Comparison of ENCODE assay signal across 8 mouse cellular contexts in genomic region chr13:112287571-112288224, GRCm38 (mm10). TPM values are rescaled to one million over a fixed set of nuclear protein-coding genes. Genes with fewer than 3 reads are reported as not detected.
DNase-seq lines count a peak whose midpoint lies in the region; ATAC-seq lines count a peak whose summit lies in the region.

No protein-coding gene starts in this region.

- 36% methylated on average over 6 of the region's 6 CpGs for WGBS in heart, embryonic 15.5 days
- 54% methylated on average over 6 of the region's 6 CpGs for WGBS in hindbrain, embryonic 13.5 days

- H3K36me3 ChIP-seq in heart, embryonic 15.5 days, result no peaks in the 10 kb centered on the region
- no peaks in the 10 kb centered on the region for H3K36me3 ChIP-seq in hindbrain, embryonic 13.5 days

- H3K9me3 ChIP-seq in heart, embryonic 15.5 days (replicated peaks), result no peaks in the 10 kb centered on the region
- H3K9me3 ChIP-seq in hindbrain, embryonic 13.5 days, result no peaks in the 10 kb centered on the region

- H3K27ac ChIP-seq in heart, embryonic 15.5 days, result peak overlapping the region; percentile 39
- H3K27ac ChIP-seq in hindbrain, embryonic 13.5 days, result peak overlapping the region; percentile 78

- H3K9ac ChIP-seq in heart, embryonic 15.5 days, result no peak overlapping the region
- H3K9ac ChIP-seq in hindbrain, embryonic 13.5 days, result peak overlapping the region; percentile 61

- no peak for DNase-seq in heart, postnatal 4 days
- DNase-seq in ZHBTc4 (ENCODE audit: low read depth, low spot score), result peak; percentile 25
- no peak for DNase-seq in frontal cortex, postnatal 36 days (ENCODE audit: low spot score in 2 of 2)
- no peak for DNase-seq in c-Kit-positive CD71-positive TER-119-positive erythroid progenitor cells, embryonic 14.5 days (ENCODE audit: low spot score)
- no peak for DNase-seq in left cerebral cortex, adult 9 months (ENCODE audit: low spot score in 2 of 2)

- peak overlapping the region; percentile 64 for H3K4me2 ChIP-seq in heart, embryonic 15.5 days
- peak overlapping the region; percentile 54 for H3K4me2 ChIP-seq in hindbrain, embryonic 13.5 days

- 0 out of 2 replicates have a peak, but pooled peaks have one; percentile 5 for ATAC-seq in heart, embryonic 15.5 days (replicated peaks; ENCODE audit: insufficient number of reproducible peaks, insufficient read depth, low FRiP score, low read depth)
- peak; percentile 62 for ATAC-seq in hindbrain, embryonic 13.5 days (ENCODE audit: low FRiP score)
- ATAC-seq in megakaryocyte-erythroid progenitor cell, adult 5-6 weeks (replicated peaks; ENCODE audit: low FRiP score, low TSS enrichment, poor library complexity, severe bottlenecking), result peak; percentile 50

- H3K4me3 ChIP-seq in heart, embryonic 15.5 days, result peak overlapping the region; percentile 31
- H3K4me3 ChIP-seq in hindbrain, embryonic 13.5 days, result peak overlapping the region; percentile 33

- peaks cover 13% of the 10 kb centered on the region for H3K4me1 ChIP-seq in heart, embryonic 15.5 days (replicated peaks)
- H3K4me1 ChIP-seq in hindbrain, embryonic 13.5 days (replicated peaks), result peaks cover 23% of the 10 kb centered on the region

- no peaks in the 10 kb centered on the region for H3K27me3 ChIP-seq in heart, embryonic 15.5 days
- H3K27me3 ChIP-seq in hindbrain, embryonic 13.5 days, result no peaks in the 10 kb centered on the region

RNA-seq across cellular contexts. Expression of gene Ankrd55, which starts 0.6 kb away (rescaled TPM):
- 0.09 and 0.13 TPM in 2 replicates for polyA plus RNA-seq in heart, embryonic 15.5 days (2015; fragmentation: Nextera tagmentation; extraction: Ambion mirVana)
- total RNA-seq in heart, postnatal 4 days (2021), result not detected
- 4.8 and 5.1 TPM in 2 replicates for polyA plus RNA-seq in hindbrain, embryonic 13.5 days (2015; fragmentation: Nextera tagmentation; extraction: Ambion mirVana)
- total RNA-seq in megakaryocyte-erythroid progenitor cell, adult 5-6 weeks (2014; fragmentation: Nextera tagmentation), result not detected in 2 replicates
- total RNA-seq in megakaryocyte-erythroid progenitor cell, adult 5-6 weeks (2017), result not detected in 2 replicates

Comparison
In these comparisons a context has a peak if more than half of its experiments do, and no peak if none do; other contexts are left out.
1. ATAC-seq: peak in every context shown above with its lines; median percentile 62 in hindbrain, embryonic 13.5 days; 50 in megakaryocyte-erythroid progenitor cell, adult 5-6 weeks; 5 in heart, embryonic 15.5 days.